Mouse (Mus musculus) cerebellum, postnatal 36 days (tissue): ENCODE measurements around the gene Mrpl41.

Source experiments
- DNase-seq, 2 experiments: peaks; one replicate each; pipeline ENCODE4 v3.0.0; 2021 to 2022; ENCODE audit warnings: mixed read lengths in 2 of 2

The Mrpl41 gene

GRCm38 (mm10) chr2:24935057-24935796 is 39.7 kb downstream of the Mrpl41 start, which contains the start of gene Arrdc1:
Gene Arrdc1, minus strand, starts transcription at chr2:24935252.
- peak; percentile 77 to 82 for DNase-seq

GRCm38 (mm10) chr2:24934441-24934963 is 40.4 kb downstream of the Mrpl41 start:
- DNase-seq, result peak; percentile 51 to 55

- no peak for DNase-seq
Measured at GRCm38 (mm10) chr2:24929593-24929992, 45.3 kb downstream of the Mrpl41 start.

- DNase-seq, result no peak
Measured at GRCm38 (mm10) chr2:24929119-24929518, 45.8 kb downstream of the Mrpl41 start.

GRCm38 (mm10) chr2:24927810-24928479 is 47.0 kb downstream of the Mrpl41 start:
- DNase-seq, result peak; percentile 42 to 53

- DNase-seq, result no peak
Measured at GRCm38 (mm10) chr2:24926965-24927358, 47.9 kb downstream of the Mrpl41 start.

- DNase-seq, result no peak
Measured at GRCm38 (mm10) chr2:24926345-24926964, 48.4 kb downstream of the Mrpl41 start.

GRCm38 (mm10) chr2:24925284-24925683 is 49.6 kb downstream of the Mrpl41 start:
- no peak for DNase-seq
